Mouse (Mus musculus) forebrain, embryonic 11.5 days (tissue): ENCODE data around the gene 4930505A04Rik. TPM values are rescaled to one million over a fixed set of nuclear protein-coding genes. Genes with fewer than 3 reads are reported as not detected.

Source experiments
- ATAC-seq: fragments of 200-750 bp; cut with Nextera tagmentation; replicated peaks from 2 replicates; pipeline ENCODE4 v1.8.0; 2017; ENCODE audit warnings: moderate TSS enrichment; ENCODE audit not compliant: low FRiP score
- DNase-seq: peaks from one replicate; pipeline ENCODE4 v3.0.0-alpha.2; 2017; ENCODE audit warnings: low spot score
- H3K27ac ChIP-seq: fragments of 300-500 bp; sonication (generic); 2 replicates; pipeline ENCODE4 v1.5.1; 2014; ENCODE audit warnings: low read depth, low read length
- H3K27me3 ChIP-seq: fragments of 300-500 bp; sonication (generic); 2 replicates; pipeline ENCODE4 v1.6.1; 2014; ENCODE audit warnings: mild to moderate bottlenecking, low read length, mixed read lengths; ENCODE audit not compliant: control insufficient read depth, insufficient read depth
- H3K36me3 ChIP-seq: fragments of 300-500 bp; sonication (generic); 2 replicates; pipeline ENCODE4 v1.6.1; 2014; ENCODE audit warnings: mild to moderate bottlenecking, low read length, moderate library complexity, mixed read lengths; ENCODE audit not compliant: control insufficient read depth, insufficient read depth
- H3K4me1 ChIP-seq: fragments of 300-500 bp; sonication (generic); replicated peaks from 2 replicates; pipeline ENCODE4 v1.6.1; 2014; ENCODE audit warnings: low read length, mixed read lengths; ENCODE audit not compliant: control insufficient read depth, insufficient read depth
- H3K4me2 ChIP-seq: fragments of 300-500 bp; sonication (generic); 2 replicates; pipeline ENCODE4 v1.6.1; 2014; ENCODE audit warnings: low read depth, mild to moderate bottlenecking, low read length, moderate library complexity, mixed read lengths; ENCODE audit not compliant: severe bottlenecking
- H3K4me3 ChIP-seq: fragments of 300-500 bp; sonication (generic); 2 replicates; pipeline ENCODE4 v1.5.1; 2014; ENCODE audit warnings: low read depth, low read length
- H3K9ac ChIP-seq: fragments of 300-500 bp; sonication (generic); 2 replicates; pipeline ENCODE4 v1.6.1; 2014; ENCODE audit warnings: low read length
- H3K9me3 ChIP-seq: fragments of 300-500 bp; sonication (generic); 2 replicates; pipeline ENCODE4 v1.6.1; 2016; ENCODE audit warnings: low read length, mixed read lengths; ENCODE audit not compliant: control insufficient read depth
- WGBS: fragments of 180-500 bp; shearing (Covaris S2); extraction: QIAGEN DNeasy Blood & Tissue Kit; methylation state at CpG from one replicate; pipeline ENCODE4 v1.1.7; 2014; 5-methylcytosine and 5-hydroxymethylcytosine counted together
- polyA plus RNA-seq: library from polyadenylated mRNA; unstranded; fragments of >200 nt; fragmentation: Nextera tagmentation; extraction: Ambion mirVana; gene quantifications from 2 replicates; pipeline ENCODE4 v1.2.1, GENCODE M21; 2014

Gene 4930505A04Rik
- polyA plus RNA-seq, 1 experiment from 2014 or later: not detected

- Histone ChIP-seq H3K27ac (no peak overlapping the region), H3K4me1 (no peaks in the 10 kb centered on the region), H3K27me3 (no peaks in the 10 kb centered on the region), H3K4me3 (no peak overlapping the region), H3K36me3 (no peaks in the 10 kb centered on the region), H3K9me3 (no peaks in the 10 kb centered on the region), H3K9ac (no peak overlapping the region), H3K4me2 (no peak overlapping the region)
- ATAC-seq (no peak), DNase-seq (no peak)
- WGBS: 68% methylated on average over 4 of the region's 4 CpGs
These were observed 66.9 kb downstream of the 4930505A04Rik start for GRCm38 (mm10) chr11:30404619-30405200.

- no peak overlapping the region for H3K27ac ChIP-seq
- no peaks in the 10 kb centered on the region for H3K9me3 ChIP-seq
- no peak overlapping the region for H3K4me3 ChIP-seq
- DNase-seq (no peak), ATAC-seq (no peak)
- H3K9ac ChIP-seq: no peak overlapping the region
- H3K4me1 ChIP-seq: no peaks in the 10 kb centered on the region
- H3K27me3 ChIP-seq: no peaks in the 10 kb centered on the region
- H3K36me3 ChIP-seq: no peaks in the 10 kb centered on the region
- H3K4me2 ChIP-seq: no peak overlapping the region
These were observed 77.3 kb downstream of the 4930505A04Rik start for GRCm38 (mm10) chr11:30394351-30394750.

GRCm38 (mm10) chr11:30383076-30383475 lies 88.6 kb downstream of the 4930505A04Rik start:
- Histone ChIP-seq H3K4me1 (no peaks in the 10 kb centered on the region), H3K9me3 (no peaks in the 10 kb centered on the region; the same call in 1 of the 2 replicates)
- ATAC-seq: no peak

More at GRCm38 (mm10) chr11:30383076-30383475, 88.6 kb downstream of the 4930505A04Rik start:
- DNase-seq: no peak
- Histone ChIP-seq H3K4me2 (no peak overlapping the region), H3K9ac (no peak overlapping the region), H3K27me3 (no peaks in the 10 kb centered on the region), H3K27ac (no peak overlapping the region), H3K36me3 (no peaks in the 10 kb centered on the region), H3K4me3 (no peak overlapping the region)

Other genes with a start within 250 kb of the 4930505A04Rik start
- 74.8 and 77.2 TPM in 2 replicates for gene Sptbn1, start 203.7 kb downstream of the 4930505A04Rik start, polyA plus RNA-seq
- 6.1 and 8.2 TPM in 2 replicates for gene Acyp2, start 177.8 kb upstream of the 4930505A04Rik start, polyA plus RNA-seq